Mouse (Mus musculus) midbrain, embryonic 15.5 days (tissue): ENCODE measurements around the gene Plekhh1. TPM values are rescaled to one million over a fixed set of nuclear protein-coding genes. Genes with fewer than 3 reads are reported as not detected.

Experiments
- ATAC-seq: fragments of 200-750 bp; cut with Nextera tagmentation; replicated peaks from 2 replicates; pipeline ENCODE4 v1.8.0; 2017; ENCODE audit warnings: moderate TSS enrichment
- H3K27ac ChIP-seq: fragments of 300-500 bp; sonication (generic); 2 replicates; pipeline ENCODE4 v1.5.1; 2015; ENCODE audit warnings: mild to moderate bottlenecking, inconsistent platforms
- H3K27me3 ChIP-seq: fragments of 300-500 bp; sonication (generic); replicated peaks from 2 replicates; pipeline ENCODE4 v1.6.1; 2015; ENCODE audit warnings: inconsistent platforms
- H3K36me3 ChIP-seq: fragments of 300-500 bp; sonication (generic); replicated peaks from 2 replicates; pipeline ENCODE4 v1.6.1; 2015; ENCODE audit warnings: inconsistent platforms
- H3K4me1 ChIP-seq: fragments of 300-500 bp; sonication (generic); 2 replicates; pipeline ENCODE4 v1.6.1; 2015; ENCODE audit warnings: inconsistent platforms
- H3K4me2 ChIP-seq: fragments of 300-500 bp; sonication (generic); 2 replicates; pipeline ENCODE4 v1.6.1; 2015; ENCODE audit warnings: inconsistent platforms, mild to moderate bottlenecking, moderate library complexity
- H3K4me3 ChIP-seq: fragments of 300-500 bp; sonication (generic); 2 replicates; pipeline ENCODE4 v1.5.1; 2015; ENCODE audit warnings: mild to moderate bottlenecking, inconsistent platforms
- H3K9ac ChIP-seq: fragments of 300-500 bp; sonication (generic); 2 replicates; pipeline ENCODE4 v1.6.1; 2015; ENCODE audit warnings: mild to moderate bottlenecking, inconsistent platforms
- H3K9me3 ChIP-seq: fragments of 300-500 bp; sonication (generic); 2 replicates; pipeline ENCODE4 v1.6.1; 2016; ENCODE audit warnings: inconsistent platforms
- WGBS: fragments of 180-500 bp; shearing (Covaris S2); methylation state at CpG from one replicate; pipeline ENCODE4 v1.1.7; 2015; ENCODE audit warnings: mixed read lengths; 5-methylcytosine and 5-hydroxymethylcytosine counted together
- polyA plus RNA-seq: library from polyadenylated mRNA; unstranded; fragments of >200 nt; fragmentation: Nextera tagmentation; extraction: Ambion mirVana; gene quantifications from 2 replicates; pipeline ENCODE4 v1.2.1, GENCODE M21; 2015

Gene Plekhh1
- polyA plus RNA-seq, 1 experiment from 2014 or later = 3.3 TPM

GRCm38 (mm10) chr12:79039708-79040107 is 10.7 kb downstream of the Plekhh1 start:
- Histone ChIP-seq H3K27me3 (no peaks in the 10 kb centered on the region), H3K4me3 (no peak overlapping the region), H3K9ac (no peak overlapping the region), H3K27ac (no peak overlapping the region), H3K9me3 (no peaks in the 10 kb centered on the region), H3K4me2 (no peak overlapping the region), H3K36me3 (0 out of 2 replicates have a peak, but pooled peaks cover 6% of the 10 kb centered on the region), H3K4me1 (no peaks in the 10 kb centered on the region)
- 73% methylated on average over 8 of the region's 8 CpGs for WGBS
- no peak for ATAC-seq

GRCm38 (mm10) chr12:79040201-79040827 is 11.4 kb downstream of the Plekhh1 start:
- Histone ChIP-seq H3K36me3 (0 out of 2 replicates have a peak, but pooled peaks cover 6% of the 10 kb centered on the region), H3K4me3 (no peak overlapping the region), H3K27me3 (no peaks in the 10 kb centered on the region), H3K27ac (no peak overlapping the region), H3K4me2 (no peak overlapping the region), H3K9ac (no peak overlapping the region), H3K4me1 (no peaks in the 10 kb centered on the region), H3K9me3 (no peaks in the 10 kb centered on the region)
- 89% methylated on average over 11 of the region's 11 CpGs for WGBS
- ATAC-seq = no peak

- no peaks in the 10 kb centered on the region for H3K27me3 ChIP-seq
- H3K27ac ChIP-seq = no peak overlapping the region
- no peak for ATAC-seq
- H3K4me1 ChIP-seq = no peaks in the 10 kb centered on the region
- H3K36me3 ChIP-seq = 0 out of 2 replicates have a peak, but pooled peaks cover 6% of the 10 kb centered on the region
- H3K4me2 ChIP-seq = no peak overlapping the region
- H3K9me3 ChIP-seq = no peaks in the 10 kb centered on the region
- H3K4me3 ChIP-seq = no peak overlapping the region
- no peak overlapping the region for H3K9ac ChIP-seq
Observed at GRCm38 (mm10) chr12:79041436-79041835, 12.5 kb downstream of the Plekhh1 start.

- H3K27ac ChIP-seq = no peak overlapping the region
- ATAC-seq = no peak
- H3K9me3 ChIP-seq = no peaks in the 10 kb centered on the region
- WGBS = 94% methylated on average over 8 of the region's 8 CpGs
- no peak overlapping the region for H3K4me2 ChIP-seq
- no peak overlapping the region for H3K9ac ChIP-seq
- no peaks in the 10 kb centered on the region for H3K4me1 ChIP-seq
- H3K27me3 ChIP-seq = no peaks in the 10 kb centered on the region
- H3K4me3 ChIP-seq = no peak overlapping the region
- H3K36me3 ChIP-seq = 0 out of 2 replicates have a peak, but pooled peaks cover 6% of the 10 kb centered on the region
Observed at GRCm38 (mm10) chr12:79044668-79045067, 15.7 kb downstream of the Plekhh1 start.

- no peak for ATAC-seq
- Histone ChIP-seq H3K9ac (no peak overlapping the region), H3K36me3 (0 out of 2 replicates have a peak, but pooled peaks cover 5% of the 10 kb centered on the region), H3K4me1 (no peaks in the 10 kb centered on the region), H3K27me3 (no peaks in the 10 kb centered on the region), H3K27ac (no peak overlapping the region), H3K4me3 (no peak overlapping the region), H3K9me3 (no peaks in the 10 kb centered on the region), H3K4me2 (no peak overlapping the region)
- WGBS = 73% methylated on average over 6 of the region's 6 CpGs
Observed at GRCm38 (mm10) chr12:79046171-79046570, 17.2 kb downstream of the Plekhh1 start.

GRCm38 (mm10) chr12:79047203-79047602 is 18.2 kb downstream of the Plekhh1 start:
- no peaks in the 10 kb centered on the region for H3K36me3 ChIP-seq
- H3K27ac ChIP-seq = no peak overlapping the region
- no peak overlapping the region for H3K4me2 ChIP-seq
- no peaks in the 10 kb centered on the region for H3K9me3 ChIP-seq
- H3K27me3 ChIP-seq = no peaks in the 10 kb centered on the region
- ATAC-seq = no peak
- no peak overlapping the region for H3K9ac ChIP-seq
- no peak overlapping the region for H3K4me3 ChIP-seq
- H3K4me1 ChIP-seq = no peaks in the 10 kb centered on the region
- WGBS = 90% methylated on average over 7 of the region's 7 CpGs

- H3K36me3 ChIP-seq = no peaks in the 10 kb centered on the region
- WGBS = 88% methylated on average over 1 of the region's 1 CpGs
- H3K27me3 ChIP-seq = no peaks in the 10 kb centered on the region
- H3K9me3 ChIP-seq = no peaks in the 10 kb centered on the region
- H3K4me2 ChIP-seq = no peak overlapping the region
- ATAC-seq = no peak
- no peak overlapping the region for H3K27ac ChIP-seq
- H3K4me3 ChIP-seq = no peak overlapping the region
- no peaks in the 10 kb centered on the region for H3K4me1 ChIP-seq
- H3K9ac ChIP-seq = no peak overlapping the region
Observed at GRCm38 (mm10) chr12:79048898-79049297, 19.9 kb downstream of the Plekhh1 start.

GRCm38 (mm10) chr12:79049807-79050206 is 20.8 kb downstream of the Plekhh1 start:
- WGBS = 89% methylated on average over 2 of the region's 2 CpGs
- Histone ChIP-seq H3K9ac (no peak overlapping the region), H3K4me1 (no peaks in the 10 kb centered on the region), H3K4me2 (no peak overlapping the region), H3K36me3 (no peaks in the 10 kb centered on the region), H3K9me3 (no peaks in the 10 kb centered on the region), H3K27me3 (no peaks in the 10 kb centered on the region), H3K4me3 (no peak overlapping the region), H3K27ac (no peak overlapping the region)
- ATAC-seq = no peak

- Histone ChIP-seq H3K27ac (no peak overlapping the region), H3K4me3 (no peak overlapping the region), H3K9ac (no peak overlapping the region), H3K4me2 (no peak overlapping the region), H3K4me1 (no peaks in the 10 kb centered on the region), H3K36me3 (no peaks in the 10 kb centered on the region), H3K9me3 (no peaks in the 10 kb centered on the region), H3K27me3 (no peaks in the 10 kb centered on the region)
- ATAC-seq = no peak
- 90% methylated on average over 3 of the region's 3 CpGs for WGBS
Observed at GRCm38 (mm10) chr12:79050545-79051212, 21.7 kb downstream of the Plekhh1 start.

GRCm38 (mm10) chr12:79052073-79052472 is 23.1 kb downstream of the Plekhh1 start:
- H3K4me1 ChIP-seq = no peaks in the 10 kb centered on the region
- no peak for ATAC-seq
- no peaks in the 10 kb centered on the region for H3K9me3 ChIP-seq
- no peaks in the 10 kb centered on the region for H3K36me3 ChIP-seq
- H3K27ac ChIP-seq = no peak overlapping the region
- no peak overlapping the region for H3K4me3 ChIP-seq
- no peaks in the 10 kb centered on the region for H3K27me3 ChIP-seq
- H3K4me2 ChIP-seq = no peak overlapping the region
- no peak overlapping the region for H3K9ac ChIP-seq
- 89% methylated on average over 2 of the region's 2 CpGs for WGBS

GRCm38 (mm10) chr12:79055276-79055675 is 26.3 kb downstream of the Plekhh1 start:
- no peaks in the 10 kb centered on the region for H3K27me3 ChIP-seq
- WGBS = 95% methylated on average over 7 of the region's 7 CpGs
- no peaks in the 10 kb centered on the region for H3K4me1 ChIP-seq
- H3K27ac ChIP-seq = no peak overlapping the region
- no peak overlapping the region for H3K4me3 ChIP-seq
- H3K4me2 ChIP-seq = no peak overlapping the region
- no peaks in the 10 kb centered on the region for H3K9me3 ChIP-seq
- H3K36me3 ChIP-seq = no peaks in the 10 kb centered on the region
- no peak for ATAC-seq
- no peak overlapping the region for H3K9ac ChIP-seq

GRCm38 (mm10) chr12:79059573-79059972 is 30.6 kb downstream of the Plekhh1 start:
- H3K9me3 ChIP-seq = no peaks in the 10 kb centered on the region
- H3K36me3 ChIP-seq = 0 out of 2 replicates have a peak, but pooled peaks cover 5% of the 10 kb centered on the region
- no peak overlapping the region for H3K27ac ChIP-seq
- no peak overlapping the region for H3K9ac ChIP-seq
- no peak overlapping the region for H3K4me3 ChIP-seq
- ATAC-seq = no peak
- WGBS = 77% methylated on average over 6 of the region's 6 CpGs
- H3K4me1 ChIP-seq = no peaks in the 10 kb centered on the region
- no peak overlapping the region for H3K4me2 ChIP-seq
- H3K27me3 ChIP-seq = no peaks in the 10 kb centered on the region

GRCm38 (mm10) chr12:79060134-79060533 is 31.2 kb downstream of the Plekhh1 start:
- Histone ChIP-seq H3K4me1 (no peaks in the 10 kb centered on the region), H3K4me2 (no peak overlapping the region), H3K9ac (no peak overlapping the region), H3K4me3 (no peak overlapping the region), H3K9me3 (no peaks in the 10 kb centered on the region), H3K36me3 (0 out of 2 replicates have a peak, but pooled peaks cover 5% of the 10 kb centered on the region), H3K27me3 (no peaks in the 10 kb centered on the region), H3K27ac (no peak overlapping the region)
- no peak for ATAC-seq
- WGBS = 92% methylated on average over 9 of the region's 9 CpGs
